Mouse (Mus musculus) layer of hippocampus, postnatal 14 days (tissue): ENCODE results near the gene Bud31. TPM values are rescaled to one million over a fixed set of nuclear protein-coding genes. Genes with fewer than 3 reads are reported as not detected.

Experiments used
- DNase-seq, 2 experiments: peaks; one replicate each; pipeline ENCODE4 v3.0.0; 2021 to 2022; ENCODE audit warnings: low spot score in 2 of 2, mixed read lengths in 1 of 2
- total RNA-seq, 2 experiments: library from RNA; stranded (reverse); gene quantifications; 2 replicates each; pipeline ENCODE4 v1.2.3; 2021

Gene Bud31
- total RNA-seq, 2 experiments from 2014 or later, result 78.1 to 85.5 TPM

GRCm38 (mm10) chr5:145191962-145192361 is 51.8 kb downstream of the Bud31 start, which contains the start of gene Atp5j2:
Gene Atp5j2 (minus strand): TSS chr5:145192062.
- no peak for DNase-seq

Other genes starting within 250 kb of the Bud31 start
- gene Smurf1, start 174.5 kb upstream of the Bud31 start, total RNA-seq, result 10 to 100 TPM; 39.0 to 39.7 TPM
- not detected for gene Gm4871, start 107.6 kb upstream of the Bud31 start, total RNA-seq
- gene 1700018F24Rik, start 97.4 kb upstream of the Bud31 start, total RNA-seq, result not detected
- 100 to 1,000 TPM; 226 to 230 TPM for gene Arpc1a, start 56.5 kb upstream of the Bud31 start, total RNA-seq
- not detected for gene Kpna7, start 56.3 kb upstream of the Bud31 start, total RNA-seq
- 10 to 100 TPM; 41.3 to 48.7 TPM for gene Arpc1b, start 26.1 kb upstream of the Bud31 start, total RNA-seq
- gene Pdap1, start 124 bp upstream of the Bud31 start, total RNA-seq, result 100 to 1,000 TPM in 1 of 2 experiments, 10 to 100 TPM in 1; 99.5 to 114 TPM
- gene Ptcd1, start 26.7 kb downstream of the Bud31 start, total RNA-seq, result 10 to 100 TPM; 14.1 to 15.2 TPM
- gene Cpsf4, start 26.9 kb downstream of the Bud31 start, total RNA-seq, result 10 to 100 TPM; 27.6 to 28.4 TPM
- 100 to 1,000 TPM; 292 to 295 TPM for gene Atp5j2, start 51.7 kb downstream of the Bud31 start, total RNA-seq
- 1 to 10 TPM; 9.0 to 9.8 TPM for gene Zkscan14, start 61.5 kb downstream of the Bud31 start, total RNA-seq
- 10 to 100 TPM; 11.9 to 12.7 TPM for gene Zkscan5, start 64.2 kb downstream of the Bud31 start, total RNA-seq
- 10 to 100 TPM; 25.0 to 25.2 TPM for gene Zfp655, start 91.4 kb downstream of the Bud31 start, total RNA-seq
- gene Zscan25, start 140.1 kb downstream of the Bud31 start, total RNA-seq, result 10 to 100 TPM; 14.8 to 19.6 TPM
- gene Cyp3a57, start 204.9 kb downstream of the Bud31 start, total RNA-seq, result not detected